Mouse (Mus musculus) colon, adult 2 months (tissue): ENCODE results near the gene Vmn2r68. TPM values are rescaled to one million over a fixed set of nuclear protein-coding genes. Genes with fewer than 3 reads are reported as not detected.

Experiments used
- polyA plus RNA-seq: library from polyadenylated mRNA; depleted of rRNA; stranded (reverse); fragments of >200 nt; gene quantifications from 2 replicates; pipeline ENCODE4 v1.2.3, GENCODE M21; 2012; rRNA removed

The Vmn2r68 gene
- not detected in 2 replicates for polyA plus RNA-seq

DNA sequence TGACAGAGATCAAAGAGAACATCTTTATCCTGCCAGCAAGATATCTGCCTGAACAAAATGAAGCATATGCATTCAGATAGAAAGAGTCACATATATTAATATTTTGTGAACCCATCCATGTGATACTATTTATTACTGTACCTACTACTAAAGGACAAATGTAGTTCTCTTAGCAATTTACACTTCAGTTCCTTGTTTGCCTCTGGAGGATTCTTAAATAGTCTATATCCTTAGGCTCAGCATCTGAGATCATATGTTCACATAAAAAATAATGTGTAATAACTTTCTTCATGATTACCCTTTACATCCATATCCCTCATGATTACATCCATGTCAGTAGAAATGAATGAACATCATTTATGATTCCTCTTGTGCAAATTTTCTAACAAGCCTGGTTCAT lies at the start of gene Vmn2r68:
Gene Vmn2r68 (minus strand): TSS at position 101 of the 400 bp plus-strand sequence.

Other genes starting within 250 kb of the Vmn2r68 start
- not detected in 2 replicates for gene Vmn2r66, start 225.5 kb downstream of the Vmn2r68 start, polyA plus RNA-seq
- gene Vmn2r67, start 81.8 kb downstream of the Vmn2r68 start, polyA plus RNA-seq: not detected in 2 replicates
- not detected in 2 replicates for gene Vmn2r69, start 178.1 kb upstream of the Vmn2r68 start, polyA plus RNA-seq